Mouse (Mus musculus) kidney, adult 2 months (tissue): ENCODE measurements around the gene Adgrl2. TPM values are rescaled to one million over a fixed set of nuclear protein-coding genes. Genes with fewer than 3 reads are reported as not detected.
A peak's percentile ranks its signal among the peaks of the same experiment; 100 is the strongest.

Experiments
- DNase-seq: peaks from one replicate; pipeline ENCODE4 v3.0.0; 2021
- H3K27ac ChIP-seq: fragments of 200-500 bp; 2 replicates; pipeline ENCODE4 v1.5.1; 2012; ENCODE audit warnings: low read depth, low read length, control low read depth, inconsistent platforms; ENCODE audit not compliant: insufficient read depth
- H3K27me3 ChIP-seq: fragments of 200-500 bp; replicated peaks from 2 replicates; pipeline ENCODE4 v1.6.1; 2012; ENCODE audit warnings: mild to moderate bottlenecking, moderate library complexity, low read length, inconsistent platforms; ENCODE audit not compliant: control insufficient read depth, insufficient read depth
- H3K36me3 ChIP-seq: fragments of 200-500 bp; 2 replicates; pipeline ENCODE4 v1.6.1; 2012; ENCODE audit warnings: mild to moderate bottlenecking, moderate library complexity, low read length, inconsistent platforms; ENCODE audit not compliant: control insufficient read depth, insufficient read depth
- H3K4me1 ChIP-seq: fragments of 200-500 bp; 2 replicates; pipeline ENCODE4 v1.6.1; 2011; ENCODE audit warnings: low read length; ENCODE audit not compliant: control insufficient read depth, insufficient read depth
- H3K4me3 ChIP-seq: fragments of 200-500 bp; 2 replicates; pipeline ENCODE4 v1.5.1; 2011; ENCODE audit warnings: mild to moderate bottlenecking, low read depth, low read length, control low read depth; ENCODE audit not compliant: insufficient read depth
- CTCF ChIP-seq: fragments of 200-500 bp; conservative IDR thresholded peaks from 2 replicates; pipeline ENCODE4 v1.5.1; 2011; ENCODE audit warnings: low read depth, mild to moderate bottlenecking, control low read depth, low read length, moderate library complexity, mixed read lengths; ENCODE audit not compliant: insufficient read depth, insufficient read length
- POLR2A ChIP-seq: fragments of 200-500 bp; IDR thresholded peaks from one replicate; pipeline ENCODE4 v1.6.1; 2011; ENCODE audit warnings: low read depth, low read length, control low read depth
- WGBS: fragments of 180-500 bp; shearing (Covaris S2); methylation state at CpG from one replicate; pipeline ENCODE4 v1.1.7; 2018; 5-methylcytosine and 5-hydroxymethylcytosine counted together
- polyA plus RNA-seq: library from polyadenylated mRNA; depleted of rRNA; stranded (reverse); fragments of >200 nt; gene quantifications from 2 replicates; pipeline ENCODE4 v1.2.3, GENCODE M21; 2012

Gene Adgrl2
- polyA plus RNA-seq, 1 experiment: 22.4 TPM

DNA sequence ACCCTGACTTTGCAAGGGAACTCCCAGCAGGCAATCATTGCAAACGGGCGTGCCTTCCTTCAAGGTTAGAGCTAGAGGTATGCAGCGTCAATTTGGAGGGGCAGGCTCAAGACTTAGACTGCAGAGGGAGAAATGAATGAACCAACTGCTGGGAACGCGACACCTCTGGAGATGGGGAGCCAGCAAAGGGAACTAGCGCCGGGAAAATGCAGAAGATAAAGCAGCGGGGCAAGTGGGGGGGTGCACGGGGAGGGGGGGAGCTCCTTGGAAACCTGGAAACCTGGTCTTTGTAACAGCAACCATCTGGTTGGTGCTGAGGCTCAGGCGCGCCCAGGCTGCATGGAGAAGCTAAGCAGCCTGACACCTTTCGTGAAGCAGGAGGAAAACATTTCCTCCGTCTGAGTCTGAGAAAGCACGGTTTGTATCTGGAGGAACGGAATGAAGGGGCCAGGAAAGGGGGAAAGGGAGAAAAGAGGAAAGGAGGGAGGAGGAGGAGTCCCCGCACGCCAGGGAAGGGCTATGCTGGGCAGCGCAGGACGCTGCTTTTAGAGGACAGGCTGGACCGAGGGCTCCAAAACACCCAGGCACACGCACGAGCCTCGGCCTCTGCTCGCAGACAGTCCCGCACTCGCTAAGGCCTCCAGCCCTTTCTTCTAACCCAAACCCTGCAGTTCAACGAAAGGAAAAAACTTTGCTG, 3.3 kb downstream of the Adgrl2 start:
- peak overlapping the region; percentile 24 for H3K27ac ChIP-seq
- peak overlapping the region; percentile 80 for H3K4me3 ChIP-seq
- no peaks in the 10 kb centered on the region for H3K27me3 ChIP-seq
- DNase-seq: peak; percentile 44
- no peaks in the 10 kb centered on the region for H3K36me3 ChIP-seq
- WGBS: 2% methylated on average over 27 of the region's 27 CpGs
- peaks cover 14% of the 10 kb centered on the region for H3K4me1 ChIP-seq
- no peak for TF ChIP-seq CTCF
- TF ChIP-seq POLR2A: no peak

DNA sequence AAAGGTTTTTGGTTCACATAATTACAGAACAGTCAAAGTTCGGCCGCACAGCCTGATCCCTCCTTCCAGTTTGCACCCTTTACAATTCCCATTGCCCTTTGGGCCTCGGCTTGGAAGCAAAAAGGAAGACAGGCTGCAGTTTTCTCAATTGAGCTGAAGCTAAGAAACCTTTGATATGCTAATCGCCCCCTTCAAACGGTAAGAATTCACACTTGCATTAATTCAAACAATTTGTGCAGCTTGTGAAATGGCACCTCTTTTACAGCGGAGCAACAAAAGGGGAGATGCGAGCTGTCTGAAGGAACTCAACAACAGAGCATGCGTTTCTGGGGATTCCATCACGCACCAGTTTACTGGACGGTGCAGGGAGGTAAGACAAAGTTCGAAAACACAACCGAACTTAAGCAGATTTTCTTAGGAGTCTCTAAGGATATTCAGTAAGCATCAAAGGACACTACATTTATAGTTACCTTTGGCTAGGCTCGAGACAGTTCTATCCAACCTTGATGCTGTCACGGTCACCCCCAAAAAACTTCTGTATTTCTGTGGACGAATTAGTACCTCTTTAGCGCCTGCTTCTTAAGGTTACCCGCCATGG, 4.0 kb downstream of the Adgrl2 start:
- Histone ChIP-seq H3K4me3 (peak overlapping the region; percentile 80), H3K36me3 (no peaks in the 10 kb centered on the region), H3K27ac (no peak overlapping the region; the same call in 1 of the 2 replicates), H3K4me1 (peaks cover 14% of the 10 kb centered on the region), H3K27me3 (no peaks in the 10 kb centered on the region)
- no peak for TF ChIP-seq POLR2A
- TF ChIP-seq CTCF: no peak
- DNase-seq: peak; percentile 50
- WGBS: 34% methylated on average over 17 of the region's 17 CpGs

DNA sequence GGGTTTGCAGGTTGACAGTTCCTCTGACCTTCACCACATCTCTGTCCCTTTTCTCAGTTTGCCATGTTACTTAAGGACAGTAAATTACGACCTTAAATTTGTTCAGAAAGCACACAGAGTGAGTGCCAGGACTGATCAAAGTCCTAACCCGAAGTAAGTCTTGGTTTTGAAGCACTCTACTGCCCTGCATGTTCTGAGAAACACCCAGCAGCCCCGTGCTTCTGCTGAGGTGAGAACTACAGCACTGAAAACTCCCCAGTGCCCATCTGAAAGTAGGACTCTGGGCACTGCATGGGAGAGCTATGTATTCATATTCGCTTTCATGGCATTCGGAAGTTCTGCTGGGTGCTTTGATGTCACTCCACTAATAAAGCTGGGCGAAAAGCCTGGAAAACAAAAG, 6.0 kb downstream of the Adgrl2 start:
- no peaks in the 10 kb centered on the region for H3K36me3 ChIP-seq
- H3K4me1 ChIP-seq: peaks cover 14% of the 10 kb centered on the region
- TF ChIP-seq CTCF (no peak), POLR2A (no peak)
- H3K4me3 ChIP-seq: no peak overlapping the region
- H3K27ac ChIP-seq: no peak overlapping the region
- H3K27me3 ChIP-seq: no peaks in the 10 kb centered on the region
- 42% methylated on average over 6 of the region's 6 CpGs for WGBS
- DNase-seq: peak; percentile 81

DNA sequence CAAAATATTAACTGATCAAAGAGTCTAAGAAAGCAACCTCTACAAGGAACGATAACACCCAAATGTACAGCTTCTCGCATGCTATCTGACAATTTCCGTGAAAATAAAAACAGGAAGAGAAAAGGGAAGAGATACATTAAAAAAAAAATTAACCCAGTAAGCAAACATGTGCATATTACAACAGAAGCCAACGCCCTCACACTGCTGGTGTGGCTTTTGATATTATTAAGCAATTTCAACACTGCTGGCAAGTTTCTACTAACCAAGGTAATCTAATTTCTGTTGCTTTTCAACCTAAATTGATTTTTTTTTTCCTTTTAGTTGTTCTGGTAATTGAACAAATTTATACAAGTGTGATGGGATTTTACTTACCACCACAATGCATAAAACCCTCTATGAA, 8.0 kb downstream of the Adgrl2 start:
- no peak overlapping the region for H3K27ac ChIP-seq
- no peak overlapping the region for H3K4me3 ChIP-seq
- 72% methylated on average over 4 of the region's 4 CpGs for WGBS
- H3K4me1 ChIP-seq: peaks cover 17% of the 10 kb centered on the region
- DNase-seq: no peak
- H3K27me3 ChIP-seq: no peaks in the 10 kb centered on the region
- H3K36me3 ChIP-seq: no peaks in the 10 kb centered on the region
- TF ChIP-seq CTCF (no peak), POLR2A (no peak)

DNA sequence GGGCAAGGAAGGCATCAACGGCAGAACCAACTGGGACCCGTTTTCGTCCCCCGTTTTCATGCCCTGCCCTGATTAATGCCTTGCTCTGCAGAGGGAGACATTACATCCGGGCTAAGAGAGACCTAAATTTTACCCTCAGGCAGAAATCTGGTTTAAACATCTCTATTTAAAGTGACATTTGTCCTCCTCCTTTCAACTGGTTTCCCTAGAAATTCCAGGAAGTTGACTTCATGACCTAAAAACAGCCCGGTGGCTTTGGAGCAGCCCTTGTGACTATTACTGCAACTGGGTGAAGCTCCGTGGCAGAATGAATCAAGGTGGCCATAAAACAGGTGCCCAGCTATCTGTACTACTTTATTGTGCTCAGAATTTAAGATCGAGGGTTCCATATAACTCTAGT, 8.6 kb downstream of the Adgrl2 start:
- Histone ChIP-seq H3K4me3 (no peak overlapping the region), H3K27me3 (no peaks in the 10 kb centered on the region), H3K4me1 (peaks cover 17% of the 10 kb centered on the region), H3K27ac (no peak overlapping the region), H3K36me3 (no peaks in the 10 kb centered on the region)
- no peak for TF ChIP-seq POLR2A
- TF ChIP-seq CTCF: no peak
- peak; percentile 68 for DNase-seq
- 26% methylated on average over 8 of the region's 8 CpGs for WGBS

DNA sequence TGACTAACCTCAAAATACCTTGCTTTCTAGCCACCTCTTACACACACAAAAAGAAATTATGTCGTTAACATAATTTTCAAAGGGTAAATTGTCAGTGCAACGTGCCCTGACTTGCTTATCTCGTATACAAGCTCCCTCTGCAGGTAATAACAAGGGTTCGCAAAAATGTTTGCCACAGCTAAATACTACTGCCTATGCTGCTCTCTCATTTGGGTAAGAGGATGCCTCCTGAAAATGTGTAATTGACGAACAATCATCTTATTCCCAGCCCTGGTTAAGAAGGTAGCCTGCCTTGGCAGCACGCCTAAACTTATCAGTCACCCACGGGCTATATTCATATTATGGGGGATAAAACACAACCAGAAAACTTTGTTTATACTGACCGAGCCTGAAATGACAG, 11.8 kb downstream of the Adgrl2 start:
- WGBS: 45% methylated on average over 8 of the region's 8 CpGs
- Histone ChIP-seq H3K4me1 (0 out of 2 replicates have a peak, but pooled peaks cover 3% of the 10 kb centered on the region), H3K36me3 (no peaks in the 10 kb centered on the region), H3K4me3 (no peak overlapping the region), H3K27ac (no peak overlapping the region), H3K27me3 (no peaks in the 10 kb centered on the region)
- TF ChIP-seq CTCF: no peak
- no peak for TF ChIP-seq POLR2A
- no peak for DNase-seq

DNA sequence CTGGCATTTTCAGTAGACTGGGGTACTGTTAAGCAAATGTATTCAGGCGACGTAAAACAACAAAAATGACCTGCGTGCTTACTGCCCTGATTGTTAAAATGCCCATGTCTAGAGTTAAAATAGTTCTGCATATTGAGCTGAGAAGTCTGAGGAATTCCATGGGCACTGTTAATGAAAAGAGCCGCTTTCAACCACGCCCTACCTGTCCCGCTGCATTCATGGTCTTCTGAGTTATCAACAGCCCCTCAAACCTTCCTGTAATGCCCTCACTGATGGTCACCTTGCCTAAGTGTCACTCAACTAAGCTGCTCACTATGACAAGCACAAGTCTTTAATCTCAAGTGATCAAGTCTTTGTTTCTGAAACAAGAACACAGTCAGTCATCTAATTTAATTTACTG, 12.5 kb downstream of the Adgrl2 start:
- Histone ChIP-seq H3K36me3 (no peaks in the 10 kb centered on the region), H3K4me3 (peak overlapping the region; percentile 26; the same call in 1 of the 2 replicates), H3K27me3 (no peaks in the 10 kb centered on the region), H3K27ac (no peak overlapping the region), H3K4me1 (0 out of 2 replicates have a peak, but pooled peaks cover 3% of the 10 kb centered on the region)
- no peak for TF ChIP-seq CTCF
- TF ChIP-seq POLR2A: no peak
- DNase-seq: no peak
- WGBS: 59% methylated on average over 6 of the region's 6 CpGs
